Mouse (Mus musculus): ENCODE results near the gene Psmc1.

Psmc1 gene

DNA sequence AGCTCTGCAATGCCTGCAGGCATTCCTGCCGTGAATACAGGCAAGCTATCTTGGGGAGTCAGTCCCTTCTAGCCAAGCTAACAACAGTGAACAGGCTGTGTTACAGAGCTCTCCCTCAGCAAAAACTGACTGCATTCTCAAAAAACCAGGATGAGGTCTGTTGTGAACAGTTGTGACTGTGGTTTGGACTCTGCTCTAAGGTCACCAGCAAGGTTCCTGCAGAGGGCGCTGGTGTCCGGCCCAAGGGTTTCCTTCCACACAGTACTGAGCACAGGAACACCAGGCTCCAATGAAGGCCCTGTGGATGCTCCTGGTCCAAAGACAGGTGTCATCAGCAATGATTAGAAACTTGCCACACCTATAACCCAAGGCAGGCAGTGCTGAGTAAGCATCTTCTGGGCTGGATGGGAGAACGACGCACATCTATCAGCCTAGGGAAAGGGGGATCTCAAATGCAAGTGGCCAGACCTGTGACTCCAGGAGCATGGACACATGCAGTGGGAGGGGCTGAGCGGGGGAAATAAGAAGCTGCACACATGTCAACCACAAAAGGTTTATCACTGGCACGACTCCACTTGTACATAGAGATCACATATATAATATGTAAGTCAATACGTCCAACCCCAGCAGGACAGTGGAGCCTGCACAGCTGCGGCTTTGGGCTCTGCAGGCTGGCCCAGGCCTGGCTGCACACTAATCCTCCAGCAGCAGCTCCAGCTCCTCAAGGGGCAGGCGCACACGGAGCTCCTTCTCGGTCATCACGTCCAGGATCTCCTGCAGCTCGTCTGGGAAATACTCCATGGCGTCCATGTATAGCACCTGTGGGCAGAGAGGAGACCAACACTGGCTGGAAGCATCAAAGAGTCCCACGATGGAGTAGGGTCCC lies 15.2 kb downstream of the Psmc1 start:
- no peak for DNase-seq

DNA sequence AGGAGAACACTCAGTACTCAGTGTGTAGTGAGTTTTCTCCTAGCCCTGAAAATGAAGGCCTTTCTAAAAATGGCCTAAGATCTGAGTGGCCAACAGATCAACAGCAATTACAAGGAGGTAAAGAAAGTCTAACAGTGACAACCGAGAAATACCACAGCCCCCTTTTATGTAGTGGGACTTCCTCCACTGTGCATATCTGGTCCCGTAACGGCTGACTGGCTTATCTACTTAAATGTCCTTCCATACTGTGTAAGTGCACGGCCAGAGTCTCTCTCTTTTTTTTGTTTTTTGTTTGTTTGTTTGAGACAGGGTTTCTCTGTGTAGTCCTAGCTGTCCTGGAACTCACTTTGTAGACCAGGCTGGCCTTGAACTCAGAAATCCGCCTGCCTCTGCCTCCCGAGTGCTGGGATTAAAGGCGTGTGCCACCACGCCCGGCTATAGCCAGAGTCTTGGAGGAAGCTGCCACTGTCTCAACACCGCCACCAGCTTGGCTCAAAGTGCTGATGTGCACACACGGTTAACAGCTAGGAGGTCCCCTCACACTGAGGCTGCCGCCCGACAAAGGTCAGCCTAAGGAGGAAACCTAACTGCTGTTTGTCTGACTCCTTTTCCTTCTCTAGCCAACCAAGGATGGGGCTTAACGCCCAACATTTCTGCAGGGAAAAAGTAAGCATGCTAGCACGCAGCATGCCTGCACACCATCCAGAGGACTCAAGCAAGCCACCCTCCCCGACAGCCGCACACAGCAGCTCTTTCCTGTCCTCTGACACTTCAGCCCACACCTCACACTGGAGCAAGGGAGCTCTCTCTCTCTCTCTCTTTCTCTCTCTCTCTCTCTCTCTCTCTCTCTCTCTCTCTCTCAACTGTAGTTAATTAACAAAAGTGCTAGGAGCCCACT lies 17.3 kb downstream of the Psmc1 start:
- no peak for DNase-seq

DNA sequence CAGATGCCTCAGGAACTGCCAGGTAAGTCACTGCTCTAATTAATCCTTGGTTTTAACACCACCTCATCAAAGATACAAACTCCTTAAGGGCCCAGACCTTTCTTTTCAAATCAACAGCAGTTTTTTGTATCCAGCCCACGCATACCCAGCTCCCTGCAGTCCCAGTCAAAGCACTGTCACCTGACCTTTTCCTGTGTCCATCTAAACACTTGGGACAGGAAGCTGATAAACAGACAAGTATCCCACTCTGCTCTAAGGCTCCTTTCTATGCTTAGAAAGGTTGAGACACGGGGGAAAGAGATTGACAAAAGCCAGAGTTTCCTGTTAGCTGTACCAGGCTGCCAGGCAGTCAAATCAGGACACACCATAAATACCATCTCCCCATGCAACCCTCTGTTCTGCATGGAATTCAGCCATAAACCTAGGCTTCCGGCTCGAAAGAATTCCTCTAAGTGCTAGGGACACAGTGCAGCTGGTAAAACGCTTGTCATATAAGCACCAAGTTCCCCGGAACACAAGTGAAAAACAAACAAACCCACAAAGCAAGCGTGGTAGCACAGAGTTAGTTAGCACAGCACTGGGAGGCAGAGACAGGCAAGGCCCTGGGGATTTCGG lies 18.0 kb downstream of the Psmc1 start:
- DNase-seq, result no peak

DNA sequence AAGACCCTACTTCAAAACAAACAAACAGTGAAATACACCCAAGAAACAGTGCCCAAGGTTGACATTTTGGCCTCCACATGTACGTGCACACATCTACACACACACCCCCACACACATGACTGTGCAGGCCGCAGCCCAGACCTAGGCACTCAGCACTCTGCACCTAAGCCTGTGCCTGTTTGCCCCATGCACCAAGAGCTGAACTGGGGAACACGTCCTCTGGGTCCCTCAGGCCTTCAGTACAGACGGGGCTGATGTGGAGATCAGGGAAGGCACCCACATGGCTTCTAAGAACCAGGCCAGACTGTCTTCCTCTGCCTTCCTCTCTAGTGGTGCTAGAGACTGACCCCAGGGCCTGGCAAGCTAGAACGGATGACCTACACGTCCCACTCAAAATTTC lies 18.6 kb downstream of the Psmc1 start:
- DNase-seq, result no peak

DNA sequence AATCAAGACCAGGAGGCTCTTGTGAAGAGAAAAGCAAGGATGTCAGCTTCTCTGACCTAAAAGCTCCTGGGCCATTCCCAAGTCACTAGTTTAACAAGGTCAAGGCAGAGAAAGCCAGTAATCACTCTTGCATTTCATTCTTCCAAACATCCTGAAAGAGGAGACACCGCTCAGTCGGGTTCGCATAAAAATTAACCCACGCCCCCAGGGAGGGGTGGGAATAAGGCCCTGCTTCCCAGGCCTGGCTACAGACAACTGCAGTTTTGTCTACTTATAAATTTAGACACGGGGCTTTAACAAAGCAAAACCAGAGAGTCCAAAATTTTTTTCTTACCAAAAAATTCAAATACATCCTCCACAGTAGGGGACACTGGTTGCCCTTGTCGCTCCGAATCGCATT lies 19.0 kb downstream of the Psmc1 start:
- DNase-seq, result no peak

DNA sequence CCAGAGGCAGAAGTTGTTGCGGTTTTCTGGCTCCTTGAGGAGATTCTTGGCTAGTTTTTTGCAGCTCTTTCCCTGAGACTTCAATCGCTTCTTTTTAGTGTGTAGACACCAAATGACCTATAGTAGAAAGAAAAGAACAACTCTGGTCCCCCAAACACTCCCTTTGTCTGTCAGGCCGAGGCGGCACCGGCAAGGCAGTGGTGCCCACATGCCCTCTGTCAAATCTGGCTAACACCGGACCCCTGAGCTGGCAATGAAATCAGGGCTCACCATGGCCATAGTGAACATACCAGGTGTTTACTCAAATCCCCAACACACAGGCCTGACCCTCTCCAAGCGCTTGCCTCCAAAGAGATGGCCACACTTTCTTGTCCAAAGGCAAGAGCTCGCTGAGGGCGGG lies 21.2 kb downstream of the Psmc1 start:
- no peak for DNase-seq

DNA sequence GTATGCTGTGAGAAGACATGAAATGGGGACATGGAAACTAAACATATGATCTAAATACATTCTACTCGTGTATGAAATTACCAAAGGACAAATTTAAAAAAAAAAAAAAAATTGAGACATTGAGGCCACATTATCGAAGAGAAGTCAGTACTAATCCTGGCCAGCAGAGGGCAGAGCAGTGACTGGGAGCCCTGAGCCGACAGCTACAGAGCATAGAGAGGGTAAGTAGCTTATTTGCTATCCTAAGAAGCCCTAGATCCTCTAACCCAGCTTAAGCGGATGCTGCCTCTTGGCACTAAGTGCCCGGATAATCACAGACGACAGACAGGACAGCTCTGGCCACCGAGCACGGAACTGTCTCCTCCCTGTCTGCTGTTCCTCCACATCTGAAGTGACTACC lies 21.7 kb downstream of the Psmc1 start:
- DNase-seq, result peak; percentile 79 to 84

DNA sequence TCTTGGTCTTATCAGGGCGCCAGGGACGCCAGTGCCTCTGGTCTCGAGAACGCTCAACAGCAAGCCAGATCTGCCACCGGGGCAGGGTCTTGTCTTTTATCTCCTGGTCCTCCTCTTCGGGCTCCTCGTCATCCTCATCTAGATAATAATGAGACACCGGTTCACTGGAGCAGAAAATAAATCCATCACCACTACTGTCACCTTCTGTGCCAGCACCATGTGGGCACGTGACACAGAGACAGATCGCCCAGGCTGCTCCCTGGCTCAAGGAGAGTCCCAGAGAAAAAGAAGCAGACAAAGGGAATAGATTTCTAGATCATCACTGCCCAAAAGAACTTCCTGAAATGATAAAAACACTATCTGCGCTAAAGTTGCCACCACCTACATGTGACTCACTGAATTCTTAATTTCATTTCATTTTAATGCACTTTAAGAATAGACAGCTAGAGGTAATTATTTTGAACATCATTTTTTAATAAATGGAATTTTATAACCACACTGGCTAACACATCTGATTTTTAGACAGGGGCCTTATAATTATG lies 24.5 kb downstream of the Psmc1 start:
- DNase-seq, result peak in 1 of 2 experiments; percentile 32

DNA sequence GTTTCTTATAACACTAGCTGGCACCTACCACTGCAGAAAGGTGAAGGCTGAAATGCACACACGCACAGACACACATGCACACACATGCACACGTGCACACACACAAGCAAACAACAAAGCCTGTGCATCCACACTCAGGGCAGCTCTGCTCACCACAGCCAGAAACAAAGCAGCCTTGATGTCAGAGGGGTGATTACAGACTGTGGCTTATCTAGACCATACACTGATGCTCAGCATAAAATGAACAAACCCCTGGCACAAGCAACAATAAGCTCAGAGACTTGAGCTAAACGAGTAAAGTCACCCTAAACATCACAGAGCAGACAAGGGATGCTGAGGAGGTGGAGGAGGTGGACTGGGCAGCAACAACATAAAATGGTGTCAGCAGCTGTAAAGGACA lies 25.2 kb downstream of the Psmc1 start:
- DNase-seq, result no peak

DNA sequence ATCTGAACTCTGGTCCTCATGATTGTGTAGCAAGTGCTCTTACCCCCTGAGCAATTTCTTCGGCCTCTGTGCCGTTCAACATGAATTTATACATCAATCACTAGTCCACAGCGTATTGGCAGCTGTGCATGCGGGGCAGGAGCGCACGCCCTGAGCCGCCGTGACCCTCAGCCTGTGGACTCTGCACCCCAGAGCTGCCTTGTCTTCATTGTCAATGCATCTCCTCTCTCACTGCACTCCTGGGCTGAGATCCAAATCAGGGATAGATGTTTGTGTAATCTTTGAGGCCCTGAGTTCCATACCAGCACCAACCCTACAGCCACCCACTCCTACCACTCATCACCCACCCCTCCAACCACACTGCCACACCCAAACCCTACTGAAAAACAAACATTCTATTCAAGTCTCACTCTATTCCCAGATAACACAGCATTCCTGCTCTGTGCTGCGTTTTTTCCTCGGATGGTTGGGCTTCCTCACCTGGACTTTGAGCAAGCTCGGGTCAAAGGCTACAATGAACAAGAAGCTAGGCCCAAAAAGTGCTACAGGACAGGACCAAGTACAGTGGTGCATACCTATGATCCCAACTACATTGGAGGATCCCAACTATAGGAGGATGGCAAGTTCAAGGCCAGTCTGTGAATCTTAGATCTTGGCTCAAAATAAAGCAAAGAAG lies 33.0 kb downstream of the Psmc1 start:
- no peak for DNase-seq

DNA sequence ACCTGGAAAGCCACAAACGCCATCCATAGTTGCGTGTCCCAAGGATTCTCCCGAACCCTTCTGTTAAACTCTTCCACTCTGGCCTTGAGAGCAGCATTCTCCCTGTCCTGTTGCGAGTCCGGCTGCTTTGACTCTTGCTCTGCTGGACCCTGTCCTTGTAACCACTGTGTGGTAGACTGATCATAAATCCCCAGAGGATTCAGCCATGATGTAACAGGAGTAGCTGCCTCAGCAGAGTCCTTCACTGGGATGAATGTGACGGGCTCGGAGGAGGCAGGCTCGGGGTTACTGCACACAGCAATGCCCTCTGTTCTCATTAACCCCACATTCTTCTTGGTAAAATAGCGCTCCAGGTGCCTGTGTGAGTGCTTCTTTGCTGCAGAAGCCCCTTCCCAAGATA lies 33.8 kb downstream of the Psmc1 start:
- DNase-seq, result no peak

DNA sequence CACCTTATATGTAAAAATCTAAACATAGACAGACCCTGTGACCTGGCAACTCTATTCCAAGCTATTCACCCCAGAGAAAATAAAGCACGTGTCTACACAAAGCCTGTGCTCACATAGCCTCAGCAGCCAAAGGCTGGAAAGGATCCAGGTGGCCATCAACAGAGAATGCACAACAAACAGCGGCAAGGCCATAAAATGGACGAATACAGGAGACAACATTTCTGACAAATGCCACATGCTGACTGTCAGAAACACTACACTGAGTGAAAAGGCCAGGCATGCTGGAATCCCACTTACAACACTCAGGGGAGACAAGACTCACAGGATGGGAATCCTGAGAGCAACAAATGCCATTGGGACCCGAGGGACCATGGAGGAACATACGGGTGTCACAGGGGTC lies 34.3 kb downstream of the Psmc1 start:
- no peak for DNase-seq

DNA sequence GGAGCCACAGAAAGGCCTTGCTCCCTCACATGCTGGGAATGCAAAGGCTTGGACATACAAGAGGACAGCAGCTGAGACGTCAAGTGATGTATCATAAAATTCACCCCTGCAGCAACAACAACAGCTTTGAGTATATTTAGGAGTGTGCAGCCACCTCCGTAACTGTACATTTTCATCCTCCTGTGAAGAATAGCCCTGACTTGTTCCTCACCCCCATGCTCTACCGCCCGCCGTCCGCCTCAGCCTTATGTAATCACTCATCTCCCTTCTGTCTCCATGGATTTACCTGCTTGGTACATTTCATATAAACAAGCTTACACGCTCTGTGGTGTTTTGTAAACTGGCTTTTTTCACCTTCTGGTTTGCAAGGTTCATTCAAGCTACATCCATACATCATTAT lies 42.5 kb downstream of the Psmc1 start:
- no peak for DNase-seq

DNA sequence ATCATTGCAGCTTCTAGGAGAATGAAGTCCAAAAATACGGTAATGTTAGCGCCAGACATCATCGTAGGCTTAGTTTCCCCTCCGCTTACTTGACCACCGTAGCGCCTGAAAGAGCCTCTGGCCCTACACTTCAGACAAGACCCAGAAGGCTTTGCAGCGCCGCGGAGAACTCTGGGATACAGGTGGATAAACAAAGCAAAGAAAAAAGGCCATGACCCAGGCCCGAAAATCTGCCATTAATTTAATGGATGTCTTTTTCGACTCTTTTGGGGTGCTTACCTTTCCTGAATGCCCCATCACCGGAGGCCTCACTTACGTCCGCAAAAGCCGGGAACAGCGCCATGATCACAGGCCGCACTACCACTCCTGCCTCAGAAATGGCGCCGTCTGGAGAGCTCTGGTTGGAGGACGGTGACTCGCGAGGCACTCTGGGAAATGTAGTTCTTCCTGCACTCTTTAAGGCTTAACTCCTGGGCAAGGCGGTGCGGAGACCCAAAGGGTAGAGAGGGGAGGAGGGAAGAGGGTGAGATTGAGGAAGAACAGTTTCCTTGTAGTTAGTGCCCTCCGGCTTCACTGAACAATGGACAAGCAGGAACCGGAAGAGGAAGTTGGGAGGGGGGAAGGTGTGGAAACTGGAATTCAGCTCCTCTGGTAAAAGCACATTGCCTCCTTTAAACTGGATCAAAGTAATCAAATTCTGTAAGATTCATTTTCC lies 49.5 kb downstream of the Psmc1 start, which contains the start of gene Nrde2:
TSS of gene Nrde2 (minus strand) at position 393 of the 715 bp plus-strand sequence.
- DNase-seq, result peak; percentile 91 to 95

DNA sequence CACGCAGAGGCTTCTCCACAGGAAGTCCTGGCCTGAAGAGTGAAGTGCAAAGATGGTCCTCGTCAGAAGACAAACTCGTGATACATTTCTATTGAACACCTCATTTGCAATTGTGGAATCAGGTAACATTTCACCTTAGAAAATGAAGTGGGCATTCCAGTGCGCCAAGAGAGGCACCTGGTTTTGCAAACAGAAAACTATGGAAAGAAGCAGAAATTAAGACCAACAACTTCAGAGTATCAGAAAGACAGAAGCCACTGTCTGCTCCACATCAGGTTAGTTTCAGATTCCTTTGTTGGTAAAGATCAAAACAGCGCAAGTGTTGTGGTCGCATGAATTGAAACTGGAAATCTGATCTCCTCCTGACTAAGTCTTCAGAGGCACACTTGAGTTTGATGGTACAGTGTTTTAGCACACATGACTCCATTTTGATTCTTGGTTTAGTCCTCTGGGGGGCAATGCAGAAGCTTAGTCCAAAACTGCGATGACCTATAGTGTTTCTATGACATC lies 55.1 kb downstream of the Psmc1 start:
- DNase-seq, result no peak

DNA sequence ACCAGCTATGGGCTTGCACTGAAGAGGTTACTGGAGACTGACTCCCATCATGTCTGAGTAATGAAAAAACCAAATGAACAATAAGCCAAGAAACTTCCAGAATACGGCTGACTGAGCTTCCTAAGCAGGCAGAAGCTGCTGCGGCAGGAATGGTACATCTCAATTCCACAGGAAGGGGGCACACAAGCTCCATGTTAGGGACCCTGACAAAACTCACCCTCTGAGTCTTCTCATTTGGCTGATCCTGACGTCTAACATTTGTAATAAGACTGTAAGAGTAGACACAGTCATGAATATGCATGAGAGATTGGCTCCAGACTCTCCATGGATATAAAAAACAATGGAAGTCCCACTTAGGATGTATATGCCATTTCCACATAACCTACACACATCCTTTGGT lies 56.2 kb downstream of the Psmc1 start:
- peak; percentile 56 to 62 for DNase-seq

DNA sequence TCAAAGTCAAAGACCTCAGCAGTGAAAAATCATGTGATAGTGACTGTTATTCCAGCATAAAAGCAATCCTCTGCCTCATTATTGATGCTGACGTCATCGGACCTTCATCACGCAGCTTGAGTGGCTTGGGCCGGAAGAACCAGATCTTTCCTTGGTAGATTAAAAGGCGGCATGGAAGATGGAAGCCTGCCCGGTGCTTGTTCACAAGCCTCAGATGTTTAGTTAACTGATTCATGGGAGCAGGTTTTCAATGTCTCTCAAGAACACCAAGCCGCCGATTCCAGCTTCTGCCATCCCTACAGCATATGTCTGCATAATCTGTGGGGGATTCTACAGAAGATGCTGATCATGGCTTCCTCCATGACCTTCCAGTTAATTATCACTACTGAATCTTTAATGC lies 57.0 kb downstream of the Psmc1 start:
- peak in 1 of 2 experiments; percentile 21 for DNase-seq

DNA sequence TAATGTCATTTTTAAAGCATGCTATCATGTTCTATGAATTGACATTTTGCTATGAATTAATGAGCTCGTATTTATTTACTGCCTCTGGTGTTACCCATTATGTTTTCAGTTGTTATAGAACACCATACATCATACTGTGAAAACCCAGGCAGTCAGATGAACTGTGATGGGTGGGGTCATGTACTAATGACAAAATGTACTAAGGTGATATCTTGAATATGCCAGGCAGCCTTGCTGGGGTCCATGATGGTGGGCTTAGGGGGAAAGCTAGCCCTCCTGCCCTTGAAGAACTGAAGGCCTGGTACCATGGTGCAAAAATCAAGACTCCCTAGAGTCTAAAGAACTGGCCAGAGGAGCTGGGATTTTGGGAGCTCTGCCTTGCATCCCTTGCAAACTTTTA lies 57.5 kb downstream of the Psmc1 start:
- no peak for DNase-seq

DNA sequence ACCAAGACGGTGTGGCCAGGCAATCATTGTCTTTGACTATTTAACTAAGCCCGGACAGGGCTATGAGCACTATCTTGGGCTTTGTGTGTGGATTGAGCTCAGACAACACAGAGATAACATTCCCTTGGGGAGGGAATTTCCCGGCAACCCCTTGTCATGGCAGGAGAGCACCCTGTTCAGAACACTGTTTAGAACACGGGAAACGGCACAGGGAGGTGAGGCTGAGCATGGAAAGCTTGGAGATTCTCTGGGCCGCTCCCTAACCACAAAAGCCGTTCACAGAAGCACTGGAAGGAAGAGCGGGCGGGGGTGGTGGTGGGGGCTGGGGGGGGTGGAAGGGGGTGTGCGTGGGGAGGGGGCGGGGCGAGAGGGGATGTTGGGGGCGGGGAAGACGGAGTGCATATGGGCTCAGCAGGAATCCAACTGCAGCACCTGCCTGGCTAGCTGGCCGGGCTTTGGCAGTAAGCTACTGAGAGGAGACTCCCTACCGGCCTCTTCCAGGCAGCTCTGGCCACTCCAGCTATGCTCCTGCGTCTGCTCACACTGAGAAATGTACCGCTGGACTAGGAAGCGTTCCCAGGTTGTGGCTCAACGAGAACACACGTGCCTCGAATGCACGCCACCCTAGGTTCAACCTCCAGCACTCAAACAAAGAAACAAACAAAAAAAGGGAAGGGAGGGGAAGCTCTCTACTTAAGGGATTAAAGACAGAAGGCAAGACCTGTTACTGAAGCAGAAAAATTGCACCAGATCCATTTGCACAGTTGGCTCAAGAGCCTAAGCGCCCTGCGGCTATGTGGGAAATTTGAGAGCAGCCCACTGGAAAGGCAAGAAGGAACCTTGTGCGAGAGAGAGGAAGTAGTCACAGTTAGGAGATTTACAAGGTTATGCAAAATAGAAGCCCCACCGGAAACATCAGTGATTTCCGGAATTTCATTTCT lies 58.2 kb downstream of the Psmc1 start:
- DNase-seq, result peak; percentile 80 to 83

DNA sequence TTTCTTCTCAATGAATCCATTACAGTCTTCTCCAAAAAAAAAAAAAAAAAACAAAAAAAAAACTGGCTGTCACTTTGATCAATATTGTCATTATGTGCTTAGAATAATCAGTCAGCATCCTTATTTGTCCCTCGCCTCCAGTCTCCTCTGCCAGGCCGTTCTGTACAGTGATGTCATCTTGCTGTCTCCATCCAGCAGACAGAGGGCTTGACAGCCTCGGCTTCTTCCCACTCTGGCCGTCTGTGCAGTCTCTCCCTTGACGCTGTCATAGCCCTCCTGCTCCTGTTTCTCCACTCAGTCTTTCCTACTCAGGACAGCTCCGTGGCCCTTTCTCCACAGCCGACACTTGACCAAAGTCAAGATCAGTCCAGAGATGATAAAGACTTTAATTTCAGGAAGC lies 62.5 kb downstream of the Psmc1 start:
- DNase-seq, result no peak

Measured in cerebellum, adult 18-20 months (tissue).